Mouse (Mus musculus): ENCODE results near the gene Slc39a3. TPM values are rescaled to one million over a fixed set of nuclear protein-coding genes. Genes with fewer than 3 reads are reported as not detected.
A peak's percentile ranks its signal among the peaks of the same experiment; 100 is the strongest.
"Not testable (repeated sequence)": the region's sequence is repeated elsewhere in the genome, so short reads cannot be mapped to it uniquely, and the experiment has no call there.

Slc39a3 gene
- total and polyA plus RNA-seq, 2 experiments: 6.1 to 14.1 TPM

- no peaks in the 10 kb centered on the region for H3K27me3 ChIP-seq (ENCODE audit: control insufficient read depth, insufficient read depth, low read length)
- WGBS: 81% methylated on average over 7 of the region's 7 CpGs
- no peak for DNase-seq (ENCODE audit: extremely low read depth, low read depth, low spot score)
These were observed 46.8 kb downstream of the Slc39a3 start for GRCm38 (mm10) chr10:80990406-80990805.

GRCm38 (mm10) chr10:80989854-80990253, 47.4 kb downstream of the Slc39a3 start:
- H3K9ac ChIP-seq (ENCODE audit: low read depth, low read length); H3K27me3 ChIP-seq (ENCODE audit: control insufficient read depth, insufficient read depth, low read length); H3K4me3 ChIP-seq (ENCODE audit: insufficient read depth, low read depth, low read length); H3K36me3 ChIP-seq (ENCODE audit: control insufficient read depth, insufficient read depth, low read length); H3K27ac ChIP-seq (replicated peaks; ENCODE audit: insufficient read depth, low read depth, low read length); H3K4me1 ChIP-seq (ENCODE audit: control insufficient read depth, insufficient read depth, low read length); H3K79me2 ChIP-seq (ENCODE audit: control insufficient read depth, insufficient read depth, low read length); DNase-seq (ENCODE audit: extremely low read depth, low read depth, low spot score): not testable (repeated sequence)
- 45% methylated on average over 4 of the region's 4 CpGs for WGBS

More at GRCm38 (mm10) chr10:80990406-80990805, 46.8 kb downstream of the Slc39a3 start:
- H3K27ac ChIP-seq (replicated peaks; ENCODE audit: insufficient read depth, low read depth, low read length): no peak overlapping the region
- no peak overlapping the region for H3K4me3 ChIP-seq (ENCODE audit: insufficient read depth, low read depth, low read length)
- H3K4me1 ChIP-seq (ENCODE audit: control insufficient read depth, insufficient read depth, low read length): peaks cover 5% of the 10 kb centered on the region
- H3K9ac ChIP-seq (ENCODE audit: low read depth, low read length): no peak overlapping the region
- no peaks in the 10 kb centered on the region for H3K36me3 ChIP-seq (ENCODE audit: control insufficient read depth, insufficient read depth, low read length)
- no peaks in the 10 kb centered on the region for H3K79me2 ChIP-seq (ENCODE audit: control insufficient read depth, insufficient read depth, low read length)
- TF ChIP-seq CTCF (IDR thresholded peaks at IDR 0.05; ENCODE audit: low read depth, low read length) (no peak), POLR2A (IDR thresholded peaks at IDR 0.05; ENCODE audit: extremely low read depth, insufficient read depth, low read length) (no peak)

- Histone ChIP-seq H3K9ac (ENCODE audit: low read depth, low read length) (no peak overlapping the region), H3K27ac (replicated peaks; ENCODE audit: insufficient read depth, low read depth, low read length) (no peak overlapping the region), H3K27me3 (ENCODE audit: control insufficient read depth, insufficient read depth, low read length) (no peaks in the 10 kb centered on the region)
These were observed 47.8 kb downstream of the Slc39a3 start for GRCm38 (mm10) chr10:80989446-80989845.

GRCm38 (mm10) chr10:80987709-80988441, 49.4 kb downstream of the Slc39a3 start:
- peaks cover 9% of the 10 kb centered on the region for H3K4me1 ChIP-seq (ENCODE audit: control insufficient read depth, insufficient read depth, low read length)
- H3K36me3 ChIP-seq (ENCODE audit: control insufficient read depth, insufficient read depth, low read length): no peaks in the 10 kb centered on the region
- H3K79me2 ChIP-seq (ENCODE audit: control insufficient read depth, insufficient read depth, low read length): no peaks in the 10 kb centered on the region
- H3K27me3 ChIP-seq (ENCODE audit: control insufficient read depth, insufficient read depth, low read length): no peaks in the 10 kb centered on the region
- 12% methylated on average over 10 of the region's 10 CpGs for WGBS
- peak; percentile 98 for TF ChIP-seq CTCF (IDR thresholded peaks at IDR 0.05; ENCODE audit: low read depth, low read length)
- no peak for TF ChIP-seq POLR2A (IDR thresholded peaks at IDR 0.05; ENCODE audit: extremely low read depth, insufficient read depth, low read length)
- H3K9ac ChIP-seq (ENCODE audit: low read depth, low read length): no peak overlapping the region
- DNase-seq (ENCODE audit: extremely low read depth, low read depth, low spot score): peak; percentile 52
- H3K4me3 ChIP-seq (ENCODE audit: insufficient read depth, low read depth, low read length): no peak overlapping the region
- no peak overlapping the region for H3K27ac ChIP-seq (replicated peaks; ENCODE audit: insufficient read depth, low read depth, low read length)

More at GRCm38 (mm10) chr10:80989446-80989845, 47.8 kb downstream of the Slc39a3 start:
- Histone ChIP-seq H3K36me3 (ENCODE audit: control insufficient read depth, insufficient read depth, low read length) (no peaks in the 10 kb centered on the region), H3K4me1 (ENCODE audit: control insufficient read depth, insufficient read depth, low read length) (peaks cover 9% of the 10 kb centered on the region), H3K4me3 (ENCODE audit: insufficient read depth, low read depth, low read length) (no peak overlapping the region), H3K79me2 (ENCODE audit: control insufficient read depth, insufficient read depth, low read length) (no peaks in the 10 kb centered on the region)
- no peak for TF ChIP-seq POLR2A (IDR thresholded peaks at IDR 0.05; ENCODE audit: extremely low read depth, insufficient read depth, low read length)
- TF ChIP-seq CTCF (IDR thresholded peaks at IDR 0.05; ENCODE audit: low read depth, low read length): no peak
- 72% methylated on average over 6 of the region's 6 CpGs for WGBS
- no peak for DNase-seq (ENCODE audit: extremely low read depth, low read depth, low spot score)

GRCm38 (mm10) chr10:80986754-80987153, 50.5 kb downstream of the Slc39a3 start:
- Histone ChIP-seq H3K36me3 (ENCODE audit: control insufficient read depth, insufficient read depth, low read length) (no peaks in the 10 kb centered on the region), H3K4me3 (ENCODE audit: insufficient read depth, low read depth, low read length) (no peak overlapping the region), H3K79me2 (ENCODE audit: control insufficient read depth, insufficient read depth, low read length) (no peaks in the 10 kb centered on the region), H3K9ac (ENCODE audit: low read depth, low read length) (no peak overlapping the region), H3K4me1 (ENCODE audit: control insufficient read depth, insufficient read depth, low read length) (peaks cover 12% of the 10 kb centered on the region), H3K27me3 (ENCODE audit: control insufficient read depth, insufficient read depth, low read length) (no peaks in the 10 kb centered on the region), H3K27ac (replicated peaks; ENCODE audit: insufficient read depth, low read depth, low read length) (no peak overlapping the region)
- WGBS: 30% methylated on average over 6 of the region's 6 CpGs
- DNase-seq (ENCODE audit: extremely low read depth, low read depth, low spot score): peak; percentile 83
- TF ChIP-seq CTCF (IDR thresholded peaks at IDR 0.05; ENCODE audit: low read depth, low read length): no peak
- no peak for TF ChIP-seq POLR2A (IDR thresholded peaks at IDR 0.05; ENCODE audit: extremely low read depth, insufficient read depth, low read length)

GRCm38 (mm10) chr10:80985970-80986701, 51.1 kb downstream of the Slc39a3 start:
- H3K9ac ChIP-seq (ENCODE audit: low read depth, low read length): peak overlapping the region; percentile 42
- H3K4me3 ChIP-seq (ENCODE audit: insufficient read depth, low read depth, low read length): peak overlapping the region; percentile 35
- H3K27ac ChIP-seq (replicated peaks; ENCODE audit: insufficient read depth, low read depth, low read length): no peak overlapping the region
- peak; percentile 38 for DNase-seq (ENCODE audit: extremely low read depth, low read depth, low spot score)
- WGBS: 11% methylated on average over 13 of the region's 13 CpGs
- no peaks in the 10 kb centered on the region for H3K36me3 ChIP-seq (ENCODE audit: control insufficient read depth, insufficient read depth, low read length)
- no peak for TF ChIP-seq CTCF (IDR thresholded peaks at IDR 0.05; ENCODE audit: low read depth, low read length)
- TF ChIP-seq POLR2A (IDR thresholded peaks at IDR 0.05; ENCODE audit: extremely low read depth, insufficient read depth, low read length): no peak
- H3K27me3 ChIP-seq (ENCODE audit: control insufficient read depth, insufficient read depth, low read length): no peaks in the 10 kb centered on the region
- H3K79me2 ChIP-seq (ENCODE audit: control insufficient read depth, insufficient read depth, low read length): no peaks in the 10 kb centered on the region
- H3K4me1 ChIP-seq (ENCODE audit: control insufficient read depth, insufficient read depth, low read length): peaks cover 12% of the 10 kb centered on the region
